Mouse (Mus musculus) C2C12 (cell line): ENCODE results near the gene Tmem209. TPM values are rescaled to one million over a fixed set of nuclear protein-coding genes. Genes with fewer than 3 reads are reported as not detected.

Experiments
- H3K27me3 ChIP-seq: one replicate; pipeline ENCODE4 v1.6.1; 2011; ENCODE audit not compliant: control insufficient read depth, insufficient read depth, insufficient read length
- H3K36me3 ChIP-seq: one replicate; pipeline ENCODE4 v1.6.1; 2011; ENCODE audit not compliant: control insufficient read depth, insufficient read depth
- H3K4me3 ChIP-seq: one replicate; pipeline ENCODE4 v1.5.1; 2011; ENCODE audit warnings: mild to moderate bottlenecking, control low read depth; ENCODE audit not compliant: poor library complexity, insufficient read depth, severe bottlenecking
- H3K79me2 ChIP-seq: one replicate; pipeline ENCODE4 v1.6.1; 2011; ENCODE audit not compliant: control insufficient read depth, insufficient read depth
- H3K79me3 ChIP-seq: one replicate; pipeline ENCODE4 v1.6.1; 2011; ENCODE audit warnings: low read depth, control low read depth
- H3ac ChIP-seq: one replicate; pipeline ENCODE3; 2011; ENCODE audit warnings: low read depth; ENCODE audit not compliant: control insufficient read depth, insufficient read length
- CEBPB ChIP-seq: IDR thresholded peaks from one replicate; pipeline ENCODE4 v1.6.1; 2011; ENCODE audit warnings: low read depth, mild to moderate bottlenecking, control low read depth, moderate library complexity
- CTCF ChIP-seq: IDR thresholded peaks from one replicate; pipeline ENCODE4 v1.5.1; 2011; ENCODE audit not compliant: control insufficient read depth, insufficient read depth, insufficient read length
- FOSL1 ChIP-seq: IDR thresholded peaks from one replicate; pipeline ENCODE4 v1.8.0; 2011; ENCODE audit warnings: mild to moderate bottlenecking, low read length; ENCODE audit not compliant: poor library complexity, insufficient read depth, severe bottlenecking
- MAX ChIP-seq: IDR thresholded peaks from one replicate; pipeline ENCODE4 v1.6.1; 2011; ENCODE audit warnings: mild to moderate bottlenecking, control low read depth
- MYOD1 ChIP-seq: IDR thresholded peaks from one replicate; pipeline ENCODE4 v1.6.1; 2011; ENCODE audit warnings: low read depth; ENCODE audit not compliant: control insufficient read depth, insufficient read length
- MYOG ChIP-seq: IDR thresholded peaks from one replicate; pipeline ENCODE4 v1.6.1; 2011; ENCODE audit not compliant: control insufficient read depth, insufficient read length; ENCODE audit errors: extremely low read depth
- USF1 ChIP-seq: IDR thresholded peaks from one replicate; pipeline ENCODE4 v1.6.1; 2011; ENCODE audit warnings: low read depth, mild to moderate bottlenecking, control low read depth, moderate library complexity
- polyA plus RNA-seq: library from polyadenylated mRNA; unstranded; fragments of >200 nt; fragmentation: generic; extraction: Trizol; gene quantifications from one replicate; pipeline ENCODE4 v1.2.1, GENCODE M21; 2012; ENCODE audit warnings: missing spikeins

Tmem209 gene
- polyA plus RNA-seq, 1 experiment: 19.5 TPM

DNA sequence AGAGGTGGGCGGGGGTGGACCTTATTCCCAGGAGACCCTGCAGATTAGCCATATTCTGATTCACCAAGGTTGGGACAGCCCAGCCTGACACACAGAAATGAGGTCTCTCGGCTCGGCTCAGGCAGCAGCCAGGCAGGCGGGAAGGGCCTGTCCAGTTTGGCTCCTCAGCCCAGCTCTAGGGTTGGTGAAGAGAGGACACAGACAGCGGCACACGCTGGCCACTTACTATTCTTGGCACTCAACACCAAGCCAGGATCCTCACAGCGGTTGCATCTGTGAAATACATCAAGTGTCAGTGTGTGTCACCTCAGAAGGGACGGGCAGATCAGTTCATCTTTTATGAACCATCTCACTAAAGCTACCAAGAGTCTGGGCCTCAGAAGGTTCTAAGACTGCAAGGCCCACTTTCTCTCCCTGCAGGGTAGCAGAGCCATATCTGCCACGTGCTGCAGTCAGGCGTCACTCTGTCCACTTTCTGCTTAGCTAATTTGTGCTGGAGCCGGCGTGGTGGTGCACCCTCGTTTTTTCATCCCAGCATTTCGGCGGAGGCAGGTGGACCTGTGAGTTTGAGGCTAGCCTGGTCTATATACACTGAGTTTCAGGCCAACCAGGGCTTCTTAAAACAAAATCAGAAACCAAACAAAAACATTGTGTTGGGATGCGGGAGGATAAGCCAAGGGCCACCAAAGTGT, 50.4 kb downstream of the Tmem209 start:
- Histone ChIP-seq H3K36me3 (no peaks in the 10 kb centered on the region), H3K79me2 (no peaks in the 10 kb centered on the region), H3K4me3 (no peak overlapping the region), H3K27me3 (no peaks in the 10 kb centered on the region), H3K79me3 (no peaks in the 10 kb centered on the region), H3ac (no peak overlapping the region)
- TF ChIP-seq FOSL1 (no peak), MYOD1 (no peak), USF1 (no peak), CTCF (no peak), MYOG (no peak), CEBPB (no peak), MAX (no peak)

GRCm38 (mm10) chr6:30458626-30459025, 51.0 kb downstream of the Tmem209 start:
- no peaks in the 10 kb centered on the region for H3K79me3 ChIP-seq
- no peaks in the 10 kb centered on the region for H3K79me2 ChIP-seq
- TF ChIP-seq USF1: no peak
- TF ChIP-seq CTCF: no peak
- TF ChIP-seq FOSL1: no peak
- no peak overlapping the region for H3ac ChIP-seq
- no peaks in the 10 kb centered on the region for H3K27me3 ChIP-seq
- H3K36me3 ChIP-seq: no peaks in the 10 kb centered on the region
- H3K4me3 ChIP-seq: no peak overlapping the region

DNA sequence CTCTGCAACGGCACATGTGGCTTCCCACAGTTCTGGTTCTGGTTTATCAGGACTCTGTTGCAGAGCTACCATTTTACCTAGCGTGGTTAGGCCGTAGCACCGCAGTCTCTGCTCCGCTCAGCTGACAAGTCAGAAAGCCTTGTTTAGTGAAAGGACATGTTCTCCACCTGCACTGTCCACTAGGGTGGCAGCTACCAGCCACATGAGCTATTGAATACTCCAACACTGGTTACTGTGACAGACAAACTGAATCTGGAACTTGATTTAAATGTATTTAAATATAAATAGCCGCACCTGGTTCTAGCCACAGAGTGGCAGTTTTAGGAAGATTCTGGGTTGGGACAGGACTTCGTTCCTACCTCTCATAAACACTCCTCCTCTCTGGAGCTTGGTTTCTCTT, 52.6 kb downstream of the Tmem209 start:
- peaks cover 4% of the 10 kb centered on the region for H3K36me3 ChIP-seq
- H3K4me3 ChIP-seq: no peak overlapping the region
- H3K27me3 ChIP-seq: no peaks in the 10 kb centered on the region
- no peak overlapping the region for H3ac ChIP-seq
- no peak for TF ChIP-seq MAX
- no peak for TF ChIP-seq CTCF
- no peak for TF ChIP-seq MYOD1
- TF ChIP-seq FOSL1: no peak
- TF ChIP-seq USF1: no peak
- no peak for TF ChIP-seq CEBPB
- no peak for TF ChIP-seq MYOG
- H3K79me2 ChIP-seq: no peaks in the 10 kb centered on the region
- H3K79me3 ChIP-seq: no peaks in the 10 kb centered on the region

GRCm38 (mm10) chr6:30439576-30439975, 70.0 kb downstream of the Tmem209 start:
- Histone ChIP-seq H3ac (no peak overlapping the region), H3K4me3 (no peak overlapping the region), H3K79me3 (peaks cover 2% of the 10 kb centered on the region), H3K36me3 (peaks cover 11% of the 10 kb centered on the region), H3K79me2 (peaks cover 17% of the 10 kb centered on the region), H3K27me3 (no peaks in the 10 kb centered on the region)
- TF ChIP-seq CEBPB: no peak
- TF ChIP-seq USF1: no peak
- TF ChIP-seq MAX: no peak
- TF ChIP-seq MYOG: no peak
- no peak for TF ChIP-seq MYOD1
- no peak for TF ChIP-seq CTCF

DNA sequence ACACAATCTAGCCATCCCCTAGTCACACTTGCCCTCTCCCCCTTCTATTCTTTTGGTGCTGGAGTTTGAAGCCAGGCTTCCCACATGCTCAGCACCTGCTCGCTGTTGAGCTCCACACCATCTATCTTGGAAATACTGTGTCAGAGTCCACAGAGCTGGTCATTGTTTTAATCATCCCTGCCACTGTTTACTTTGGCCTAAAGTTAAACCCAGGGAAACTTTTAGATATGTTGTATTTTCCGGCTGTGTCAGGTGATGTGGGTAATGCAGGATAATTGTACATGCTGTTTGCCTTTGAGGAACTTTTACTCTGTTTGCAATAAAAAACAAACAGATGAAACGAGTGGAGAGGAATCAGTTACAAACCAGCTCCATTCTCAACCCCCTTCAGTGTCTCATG, 72.5 kb downstream of the Tmem209 start:
- TF ChIP-seq MYOD1 (no peak), MYOG (no peak), USF1 (no peak), FOSL1 (no peak), CTCF (no peak), CEBPB (no peak), MAX (no peak)
- H3K27me3 ChIP-seq: no peaks in the 10 kb centered on the region
- H3K4me3 ChIP-seq: no peak overlapping the region
- no peaks in the 10 kb centered on the region for H3K36me3 ChIP-seq
- no peak overlapping the region for H3ac ChIP-seq
- peaks cover 26% of the 10 kb centered on the region for H3K79me2 ChIP-seq
- peaks cover 2% of the 10 kb centered on the region for H3K79me3 ChIP-seq

GRCm38 (mm10) chr6:30436476-30436875, 73.1 kb downstream of the Tmem209 start:
- no peak overlapping the region for H3ac ChIP-seq
- H3K4me3 ChIP-seq: no peak overlapping the region
- TF ChIP-seq FOSL1: no peak
- no peak for TF ChIP-seq MYOD1
- no peak for TF ChIP-seq CEBPB
- TF ChIP-seq MAX: no peak
- no peak for TF ChIP-seq CTCF
- no peak for TF ChIP-seq MYOG
- no peak for TF ChIP-seq USF1
- H3K79me3 ChIP-seq: peaks cover 4% of the 10 kb centered on the region
- peaks cover 26% of the 10 kb centered on the region for H3K79me2 ChIP-seq
- H3K36me3 ChIP-seq: no peaks in the 10 kb centered on the region
- no peaks in the 10 kb centered on the region for H3K27me3 ChIP-seq
